Mouse (Mus musculus) cortical plate, adult 2 months (tissue): ENCODE measurements around the gene Npsr1.

Experiments used
- CTCF ChIP-seq: fragments of 200-500 bp; IDR thresholded peaks from 2 replicates; pipeline ENCODE4 v1.5.1; 2011; ENCODE audit warnings: mild to moderate bottlenecking, control low read depth, low read length; ENCODE audit not compliant: insufficient read depth; ENCODE audit errors: extremely low read depth
- POLR2A ChIP-seq: fragments of 200-500 bp; IDR thresholded peaks from 2 replicates; pipeline ENCODE4 v1.6.1; 2011; ENCODE audit warnings: mild to moderate bottlenecking, low read length, control low read depth; ENCODE audit not compliant: insufficient read depth; ENCODE audit errors: extremely low read depth

DNA sequence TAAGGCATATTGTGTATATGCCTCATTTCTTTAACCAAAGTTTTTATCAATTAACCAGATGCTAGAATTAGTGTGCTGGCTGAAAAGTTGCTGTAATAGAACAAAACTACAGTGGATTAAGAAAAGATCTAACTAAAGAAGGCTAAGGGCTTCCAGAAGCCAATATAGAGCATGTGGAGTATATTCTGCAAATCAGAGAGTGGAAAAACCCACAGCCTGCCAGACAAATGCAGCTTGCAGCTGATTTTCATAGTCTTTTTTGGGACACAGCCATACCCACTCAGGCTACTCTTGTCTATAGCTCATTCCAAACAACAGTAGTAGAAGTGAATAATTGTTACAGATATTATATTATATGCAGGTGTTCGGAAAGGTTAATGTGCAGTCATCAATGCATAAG is 138.7 kb downstream of the Npsr1 start:
- TF ChIP-seq POLR2A (no peak), CTCF (no peak)
